Mouse (Mus musculus) ES-Bruce4 (cell line): ENCODE results near the gene Fam47e.

ENCODE experiments used
- CTCF ChIP-seq: IDR thresholded peaks from one replicate; pipeline ENCODE4 v1.8.1; 2011; ENCODE audit warnings: low read depth, low read length
- EP300 ChIP-seq: IDR thresholded peaks from 2 replicates; pipeline ENCODE4 v1.6.1; 2011; ENCODE audit warnings: low read depth, low read length; ENCODE audit not compliant: insufficient read depth
- POLR2A ChIP-seq: IDR thresholded peaks from one replicate; pipeline ENCODE4 v1.8.1; 2011; ENCODE audit warnings: low read length; ENCODE audit not compliant: insufficient read depth

GRCm38 (mm10) chr5:92612756-92613155, 57.9 kb downstream of the Fam47e start:
- TF ChIP-seq CTCF (no peak), EP300 (no peak), POLR2A (no peak)
